Mouse (Mus musculus) lung, postnatal 0 days (tissue): ENCODE data around the gene Fam19a3. TPM values are rescaled to one million over a fixed set of nuclear protein-coding genes. Genes with fewer than 3 reads are reported as not detected.
"Not testable (repeated sequence)": the region's sequence is repeated elsewhere in the genome, so short reads cannot be mapped to it uniquely, and the experiment has no call there.

ENCODE experiments used
- ATAC-seq: fragments of 200-750 bp; cut with Nextera tagmentation; 2 replicates; pipeline ENCODE4 v1.8.0; 2017; ENCODE audit warnings: moderate library complexity
- DNase-seq: peaks from one replicate; pipeline ENCODE4 v3.0.0-alpha.2; 2016; ENCODE audit warnings: low spot score
- H3K27ac ChIP-seq: fragments of 300-500 bp; sonication (generic); 2 replicates; pipeline ENCODE4 v1.5.1; 2014; ENCODE audit warnings: antibody characterized with exemption, mild to moderate bottlenecking, low read length, mixed read lengths
- H3K27me3 ChIP-seq: fragments of 300-500 bp; sonication (generic); replicated peaks from 2 replicates; pipeline ENCODE4 v1.6.1; 2014; ENCODE audit warnings: low read length, mixed read lengths; ENCODE audit not compliant: insufficient read depth
- H3K36me3 ChIP-seq: fragments of 300-500 bp; sonication (generic); 2 replicates; pipeline ENCODE4 v1.6.1; 2014; ENCODE audit warnings: low read length, mixed read lengths; ENCODE audit not compliant: insufficient read depth
- H3K4me1 ChIP-seq: fragments of 300-500 bp; sonication (generic); 2 replicates; pipeline ENCODE4 v1.6.1; 2014; ENCODE audit warnings: antibody characterized with exemption, low read depth, low read length, mixed read lengths; ENCODE audit not compliant: insufficient read depth
- H3K4me2 ChIP-seq: fragments of 300-500 bp; sonication (generic); replicated peaks from 2 replicates; pipeline ENCODE4 v1.6.1; 2014; ENCODE audit warnings: low read depth, mild to moderate bottlenecking, low read length, moderate library complexity, mixed read lengths
- H3K4me3 ChIP-seq: fragments of 300-500 bp; sonication (generic); 2 replicates; pipeline ENCODE4 v1.5.1; 2014; ENCODE audit warnings: low read depth, low read length
- H3K9ac ChIP-seq: fragments of 300-500 bp; sonication (generic); replicated peaks from 2 replicates; pipeline ENCODE4 v1.6.1; 2014; ENCODE audit warnings: low read depth, mild to moderate bottlenecking
- H3K9me3 ChIP-seq: fragments of 300-500 bp; sonication (generic); 2 replicates; pipeline ENCODE4 v1.6.1; 2016; ENCODE audit warnings: low read length, mixed read lengths
- CTCF ChIP-seq: IDR thresholded peaks from 2 replicates; pipeline ENCODE4 v1.5.1; 2016; ENCODE audit warnings: antibody characterized with exemption, mild to moderate bottlenecking
- EP300 ChIP-seq: IDR thresholded peaks from 2 replicates; pipeline ENCODE4 v1.6.1; 2016; ENCODE audit warnings: antibody characterized with exemption, mild to moderate bottlenecking, control low read depth
- WGBS: fragments of 180-500 bp; shearing (Covaris S2); extraction: QIAGEN DNeasy Blood & Tissue Kit; methylation state at CpG from one replicate; pipeline ENCODE4 v1.1.7; 2014; 5-methylcytosine and 5-hydroxymethylcytosine counted together
- polyA plus RNA-seq: library from polyadenylated mRNA; unstranded; fragments of >200 nt; fragmentation: Nextera tagmentation; extraction: Ambion mirVana; gene quantifications from 2 replicates; pipeline ENCODE4 v1.2.1, GENCODE M21; 2015

Fam19a3 gene
- polyA plus RNA-seq, 1 experiment from 2014 or later: 0.02 TPM

- Histone ChIP-seq H3K36me3 (no peaks in the 10 kb centered on the region), H3K27me3 (0 out of 2 replicates have a peak, but pooled peaks cover 4% of the 10 kb centered on the region), H3K27ac (no peak overlapping the region), H3K9me3 (no peaks in the 10 kb centered on the region), H3K4me1 (no peaks in the 10 kb centered on the region), H3K4me3 (peak overlapping the region; percentile 34; the same call in 1 of the 2 replicates), H3K9ac (no peak overlapping the region; the same call in 1 of the 2 replicates), H3K4me2 (peak overlapping the region; percentile 57)
- TF ChIP-seq CTCF: no peak
- no peak for TF ChIP-seq EP300
- 3% methylated on average over 5 of the region's 5 CpGs for whole genome bisulfite sequencing
- ATAC-seq: no peak
- no peak for DNase-seq
These were observed 22.8 kb downstream of the Fam19a3 start for GRCm38 (mm10) chr3:104758869-104759268.

GRCm38 (mm10) chr3:104758406-104758805 lies 23.2 kb downstream of the Fam19a3 start:
- H3K27me3 ChIP-seq: 0 out of 2 replicates have a peak, but pooled peaks cover 4% of the 10 kb centered on the region
- TF ChIP-seq CTCF (peak; percentile 87), EP300 (no peak)
- no peaks in the 10 kb centered on the region for H3K9me3 ChIP-seq
- no peaks in the 10 kb centered on the region for H3K36me3 ChIP-seq
- H3K4me3 ChIP-seq: peak overlapping the region; percentile 34; the same call in 1 of the 2 replicates
- peak; percentile 80 for DNase-seq
- ATAC-seq: peak; percentile 66
- H3K4me1 ChIP-seq: no peaks in the 10 kb centered on the region
- H3K27ac ChIP-seq: no peak overlapping the region
- H3K4me2 ChIP-seq: peak overlapping the region; percentile 57
- 3% methylated on average over 27 of the region's 27 CpGs for WGBS
- H3K9ac ChIP-seq: peak overlapping the region; percentile 12; the same call in 1 of the 2 replicates

- 22% methylated on average over 18 of the region's 25 CpGs for WGBS
- H3K27me3 ChIP-seq, H3K4me3 ChIP-seq, H3K9ac ChIP-seq, H3K27ac ChIP-seq, H3K36me3 ChIP-seq, H3K4me1 ChIP-seq, ATAC-seq, H3K9me3 ChIP-seq: not testable (repeated sequence)
- peak; percentile 58 for TF ChIP-seq CTCF
- 0 out of 2 replicates have a peak overlapping the region, but pooled peaks have one; percentile 14 for H3K4me2 ChIP-seq
- DNase-seq: peak; percentile 33
These were observed 28.8 kb downstream of the Fam19a3 start for GRCm38 (mm10) chr3:104752845-104753244.

- ATAC-seq: no peak
- 69% methylated on average over 1 of the region's 1 CpGs for WGBS
- H3K36me3 ChIP-seq: no peaks in the 10 kb centered on the region
These were observed 37.8 kb downstream of the Fam19a3 start for GRCm38 (mm10) chr3:104743864-104744263.

GRCm38 (mm10) chr3:104743161-104743560 lies 38.5 kb downstream of the Fam19a3 start:
- H3K4me3 ChIP-seq: no peak overlapping the region
- ATAC-seq (no peak), DNase-seq (no peak)
- no peak overlapping the region for H3K4me2 ChIP-seq
- H3K9ac ChIP-seq: no peak overlapping the region
- no peaks in the 10 kb centered on the region for H3K4me1 ChIP-seq
- 32% methylated on average over 1 of the region's 1 CpGs for WGBS
- H3K9me3 ChIP-seq: no peaks in the 10 kb centered on the region
- H3K36me3 ChIP-seq: no peaks in the 10 kb centered on the region
- H3K27me3 ChIP-seq: no peaks in the 10 kb centered on the region
- H3K27ac ChIP-seq: no peak overlapping the region
- no peak for TF ChIP-seq EP300
- TF ChIP-seq CTCF: no peak

More at GRCm38 (mm10) chr3:104743864-104744263, 37.8 kb downstream of the Fam19a3 start:
- DNase-seq: no peak
- H3K9ac ChIP-seq: no peak overlapping the region
- no peaks in the 10 kb centered on the region for H3K9me3 ChIP-seq
- no peaks in the 10 kb centered on the region for H3K4me1 ChIP-seq
- H3K27ac ChIP-seq: no peak overlapping the region
- no peak overlapping the region for H3K4me2 ChIP-seq
- TF ChIP-seq CTCF (no peak), EP300 (no peak)
- no peak overlapping the region for H3K4me3 ChIP-seq
- no peaks in the 10 kb centered on the region for H3K27me3 ChIP-seq

GRCm38 (mm10) chr3:104741954-104742353 lies 39.7 kb downstream of the Fam19a3 start:
- H3K4me2 ChIP-seq: no peak overlapping the region
- H3K27ac ChIP-seq: no peak overlapping the region
- no peaks in the 10 kb centered on the region for H3K4me1 ChIP-seq
- WGBS: 85% methylated on average over 3 of the region's 3 CpGs
- DNase-seq (no peak), ATAC-seq (no peak)
- no peaks in the 10 kb centered on the region for H3K27me3 ChIP-seq
- no peak overlapping the region for H3K9ac ChIP-seq
- no peak overlapping the region for H3K4me3 ChIP-seq
- no peaks in the 10 kb centered on the region for H3K9me3 ChIP-seq
- no peaks in the 10 kb centered on the region for H3K36me3 ChIP-seq
- TF ChIP-seq CTCF (no peak), EP300 (no peak)

GRCm38 (mm10) chr3:104734654-104735053 lies 47.0 kb downstream of the Fam19a3 start:
- no peaks in the 10 kb centered on the region for H3K9me3 ChIP-seq
- H3K4me1 ChIP-seq: no peaks in the 10 kb centered on the region
- no peak overlapping the region for H3K27ac ChIP-seq
- H3K9ac ChIP-seq: no peak overlapping the region
- H3K4me2 ChIP-seq: no peak overlapping the region
- H3K36me3 ChIP-seq: no peaks in the 10 kb centered on the region
- H3K27me3 ChIP-seq: no peaks in the 10 kb centered on the region
- 44% methylated on average over 7 of the region's 7 CpGs for WGBS
- TF ChIP-seq EP300: no peak
- DNase-seq: no peak
- no peak overlapping the region for H3K4me3 ChIP-seq
- ATAC-seq: no peak
